Mouse (Mus musculus) WW6 (cell line): ENCODE results near the gene Speer3.
"Not testable (repeated sequence)": the region's sequence is repeated elsewhere in the genome, so short reads cannot be mapped to it uniquely, and the experiment has no call there.

Experiments
- DNase-seq: peaks from one replicate; pipeline ENCODE4 v3.0.0-alpha.2; 2013; ENCODE audit warnings: low read depth, low spot score

Speer3 gene

GRCm38 (mm10) chr5:13791319-13791718 lies at the start of gene Speer3:
Gene Speer3 (plus strand): TSS chr5:13791619.
- no peak for DNase-seq

- DNase-seq: not testable (repeated sequence)
Measured at GRCm38 (mm10) chr5:13810496-13810895, 19.1 kb downstream of the Speer3 start.

GRCm38 (mm10) chr5:13825108-13825507 lies 33.7 kb downstream of the Speer3 start:
- no peak for DNase-seq

GRCm38 (mm10) chr5:13826708-13827107 lies 35.3 kb downstream of the Speer3 start:
- DNase-seq: no peak

- DNase-seq: no peak
Measured at GRCm38 (mm10) chr5:13844317-13844716, 52.9 kb downstream of the Speer3 start.
